Mouse (Mus musculus) heart, postnatal 0 days (tissue): ENCODE measurements around the gene Sgo2a.

ENCODE experiments used
- CTCF ChIP-seq: IDR thresholded peaks from 2 replicates; pipeline ENCODE4 v1.5.1; 2016; ENCODE audit warnings: antibody characterized with exemption, control low read depth, low read depth
- EP300 ChIP-seq: IDR thresholded peaks from 2 replicates; pipeline ENCODE4 v1.6.1; 2016; ENCODE audit warnings: antibody characterized with exemption, low read depth

- no peak for TF ChIP-seq CTCF
- no peak for TF ChIP-seq EP300
These were observed 46.1 kb upstream of the Sgo2a start for GRCm38 (mm10) chr1:57949716-57950115.
